Mouse (Mus musculus) frontal cortex, postnatal 10 days (tissue): Measurements from ENCODE around the gene Cdc42.

ENCODE experiments used
- DNase-seq, 2 experiments: peaks; one replicate each; pipeline ENCODE4 v3.0.0; 2022; ENCODE audit warnings: low spot score in 2 of 2, mixed read lengths in 1 of 2

Gene Cdc42

GRCm38 (mm10) chr4:137316027-137316770, 41.3 kb downstream of the Cdc42 start:
- DNase-seq = no peak

GRCm38 (mm10) chr4:137315061-137315460, 42.5 kb downstream of the Cdc42 start:
- DNase-seq = no peak

DNA sequence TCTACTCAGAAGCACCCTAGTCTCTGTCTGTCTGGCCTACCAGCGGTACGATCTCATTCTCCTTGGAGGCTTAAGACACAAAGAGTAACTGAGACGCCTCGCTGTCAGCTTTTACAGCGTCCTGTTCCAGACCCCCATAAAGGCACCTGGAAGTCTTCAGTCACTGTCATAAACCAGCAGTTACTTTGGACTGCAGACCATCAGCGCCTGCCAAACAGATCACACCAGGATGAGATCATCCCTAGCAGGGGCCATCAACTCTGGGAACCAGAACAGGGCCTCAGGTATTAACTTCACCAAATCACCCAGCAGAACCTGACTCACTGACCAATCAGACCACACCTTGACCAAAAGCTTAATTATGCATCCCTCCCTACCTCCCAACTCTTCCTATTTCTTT, 43.0 kb downstream of the Cdc42 start:
- no peak for DNase-seq

DNA sequence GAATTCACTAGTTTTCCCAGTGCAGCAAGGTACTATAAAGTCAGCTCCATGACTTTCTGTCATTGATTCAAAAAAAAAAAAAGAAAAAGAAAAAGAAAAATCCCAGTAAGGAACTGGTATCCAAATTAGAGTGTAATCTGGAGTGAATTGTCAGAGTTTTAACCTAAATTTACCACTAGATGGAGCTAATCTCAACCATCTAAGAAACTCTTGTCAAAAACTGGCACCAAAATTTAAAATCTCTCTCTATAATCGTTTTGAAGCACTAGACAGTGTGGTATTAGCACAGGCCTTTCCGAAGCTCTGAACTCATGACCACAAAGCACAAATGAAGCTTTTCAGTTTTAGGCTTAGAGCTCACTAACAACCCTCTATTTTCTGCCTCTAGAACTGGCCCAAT, 44.0 kb downstream of the Cdc42 start:
- DNase-seq = no peak

GRCm38 (mm10) chr4:137308377-137308776, 49.1 kb downstream of the Cdc42 start:
- DNase-seq = no peak

DNA sequence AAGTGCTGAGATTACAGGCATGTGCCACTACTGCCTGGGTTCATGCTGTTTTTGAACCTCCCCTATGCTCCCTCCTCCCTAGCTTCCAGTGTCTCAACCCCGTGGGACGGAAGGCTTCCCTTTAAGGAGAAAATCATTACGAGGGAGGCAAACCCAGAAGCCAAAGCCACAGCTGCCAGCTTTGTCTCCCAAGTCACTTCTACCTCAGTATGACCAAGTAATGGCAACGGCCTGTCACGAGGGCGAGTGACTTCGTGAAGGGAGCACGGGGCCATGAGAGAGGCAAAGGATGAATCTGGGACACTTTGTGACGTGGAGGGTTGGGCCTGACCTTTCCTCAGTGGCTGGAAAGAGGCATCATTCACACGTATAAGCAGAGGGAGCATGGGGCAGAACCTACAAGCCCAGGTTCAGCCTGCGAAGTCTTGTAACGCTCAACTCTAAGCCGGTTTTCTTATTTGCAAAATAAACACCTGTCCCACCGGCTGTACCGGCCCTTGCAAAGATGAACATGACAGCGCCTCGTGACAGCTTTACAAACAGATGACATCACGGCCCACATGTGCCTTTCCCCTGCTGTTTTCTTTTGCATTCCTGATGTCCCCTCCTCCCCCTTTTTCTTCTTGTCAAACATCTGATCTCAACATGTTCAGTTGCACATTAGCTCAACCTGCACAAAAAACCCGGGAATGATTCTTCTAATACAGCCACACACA, 50.4 kb downstream of the Cdc42 start:
- DNase-seq = no peak

DNA sequence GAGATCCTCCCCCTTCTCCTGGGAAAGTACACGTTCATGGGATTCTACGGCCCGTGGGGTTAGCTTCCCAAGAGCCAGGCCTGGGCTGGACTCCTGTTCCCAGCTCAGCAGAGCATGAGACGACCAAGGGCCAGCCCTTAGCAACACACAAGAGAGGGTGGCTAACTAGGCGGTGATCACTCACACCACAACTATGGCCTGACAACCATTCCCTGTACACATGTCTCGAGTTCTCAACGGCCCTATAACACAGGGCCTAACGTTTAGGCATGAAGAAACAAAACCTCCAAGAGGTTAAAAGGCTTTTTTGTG, 51.0 kb downstream of the Cdc42 start:
- no peak for DNase-seq

DNA sequence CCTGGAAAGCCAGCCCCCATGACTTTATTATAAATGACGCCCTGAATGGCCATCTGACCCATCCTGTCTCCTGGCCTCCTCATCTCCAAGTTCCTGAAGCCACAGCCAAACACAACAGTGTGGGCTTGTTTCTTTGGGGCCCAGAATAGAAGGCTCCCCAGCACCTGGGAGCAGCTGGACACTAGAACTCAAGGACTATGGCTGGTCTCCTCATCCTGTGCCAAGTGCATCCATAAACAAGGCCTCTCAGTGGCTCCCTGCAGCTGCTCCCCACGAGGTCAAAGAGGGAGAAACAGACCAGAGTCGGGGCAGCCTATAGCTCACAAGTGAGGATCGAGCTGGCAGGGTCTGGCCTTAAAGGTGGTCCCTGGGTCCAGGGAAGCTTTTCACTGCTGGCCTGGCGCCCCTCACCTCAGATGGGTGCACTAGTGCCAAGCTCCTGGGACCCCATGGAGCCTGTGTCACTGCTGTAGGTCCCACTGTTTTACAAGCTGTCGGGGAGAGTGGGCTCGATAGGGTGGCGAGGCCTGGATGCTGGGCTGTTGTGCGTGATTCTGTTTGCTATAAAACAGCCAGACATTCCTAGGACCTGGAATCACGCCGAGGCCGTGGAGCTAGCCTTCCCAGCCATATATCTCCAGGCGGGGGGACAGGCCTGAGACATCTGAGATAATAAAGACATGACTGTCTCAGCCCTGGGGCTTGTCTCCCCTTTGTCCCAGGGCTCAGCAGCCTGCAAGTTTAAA, 51.5 kb downstream of the Cdc42 start:
- DNase-seq = no peak

- DNase-seq = no peak
Measured at GRCm38 (mm10) chr4:137305066-137305465, 52.5 kb downstream of the Cdc42 start.

DNA sequence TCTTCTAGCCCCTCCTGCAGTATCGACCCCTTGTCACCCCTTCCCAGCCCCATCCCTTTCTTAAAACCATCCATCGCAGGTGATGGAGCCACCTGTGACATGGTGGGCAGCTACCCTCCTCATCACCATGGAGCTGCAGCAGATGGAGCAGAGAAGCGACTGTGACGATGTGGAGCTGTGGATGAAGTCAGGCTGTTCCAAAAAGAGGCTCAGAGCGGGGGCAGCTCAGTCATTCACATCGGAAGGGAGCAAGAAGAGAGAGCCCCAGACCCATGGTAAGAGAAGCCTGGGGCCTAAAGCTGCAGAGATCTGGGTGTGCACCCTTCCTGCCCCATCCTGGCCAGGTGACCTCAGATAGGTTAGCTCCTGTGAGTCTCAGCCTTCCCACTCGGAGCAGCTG, 53.4 kb downstream of the Cdc42 start:
- no peak for DNase-seq

DNA sequence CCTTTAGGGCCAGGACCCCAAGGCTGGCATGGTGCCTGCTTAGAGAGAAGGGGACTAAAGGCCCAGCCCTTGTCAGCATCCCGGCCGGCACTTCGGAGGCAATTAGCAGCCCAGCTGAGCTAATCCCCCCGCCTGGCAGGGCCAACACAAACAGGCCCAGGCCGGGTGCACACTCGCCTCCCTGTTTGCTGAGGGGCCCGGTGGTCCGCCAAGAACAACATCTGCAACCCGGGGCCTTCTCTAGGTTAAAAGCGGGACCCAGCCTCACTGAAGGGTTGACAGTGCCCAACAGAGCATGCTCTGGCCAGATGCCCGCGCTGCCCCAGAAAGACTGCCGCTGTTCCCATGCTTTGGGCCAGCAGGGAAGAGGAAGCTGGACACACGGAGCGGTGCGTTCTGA, 55.9 kb downstream of the Cdc42 start:
- peak in 1 of 2 experiments; percentile 57 for DNase-seq

DNA sequence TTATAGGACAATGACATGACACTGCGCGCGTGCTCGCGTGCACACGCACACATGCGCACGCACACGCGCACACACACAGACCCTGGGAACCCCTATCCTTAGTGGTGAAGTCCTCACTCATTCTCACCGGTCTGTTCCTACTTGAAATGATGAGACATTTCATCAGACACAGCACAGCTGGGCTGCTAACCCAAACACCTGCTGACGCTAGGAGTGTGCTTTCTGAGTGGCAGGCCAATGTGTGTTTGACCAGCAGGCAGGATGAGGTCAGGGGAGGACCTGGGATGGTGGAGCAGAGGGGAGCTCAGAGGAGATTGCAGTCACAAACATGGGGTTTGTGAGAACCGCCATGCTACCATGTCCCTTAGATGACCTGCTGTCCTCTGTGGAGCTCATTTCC, 57.3 kb downstream of the Cdc42 start:
- DNase-seq = no peak

DNA sequence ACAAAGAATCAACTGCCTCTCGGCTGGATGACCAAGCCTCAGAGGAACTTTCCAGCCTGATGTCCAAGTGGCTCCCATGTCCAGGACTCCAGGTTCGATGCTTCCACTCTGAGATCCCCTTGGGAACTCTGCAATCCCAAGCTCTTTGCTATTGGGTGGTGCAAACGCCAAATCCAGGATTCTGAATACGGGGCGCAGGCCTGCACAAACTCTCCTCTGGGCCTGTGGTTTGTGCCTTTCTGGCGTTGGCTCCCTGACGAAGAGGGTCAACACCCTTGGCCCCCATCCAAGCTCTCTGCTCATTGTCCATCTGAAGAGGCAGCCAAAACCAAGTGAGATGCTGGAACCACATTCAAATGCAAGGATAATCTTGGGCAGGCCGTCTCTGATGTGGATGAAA, 59.1 kb downstream of the Cdc42 start:
- DNase-seq = no peak

GRCm38 (mm10) chr4:137297611-137298010, 59.9 kb downstream of the Cdc42 start:
- no peak for DNase-seq

DNA sequence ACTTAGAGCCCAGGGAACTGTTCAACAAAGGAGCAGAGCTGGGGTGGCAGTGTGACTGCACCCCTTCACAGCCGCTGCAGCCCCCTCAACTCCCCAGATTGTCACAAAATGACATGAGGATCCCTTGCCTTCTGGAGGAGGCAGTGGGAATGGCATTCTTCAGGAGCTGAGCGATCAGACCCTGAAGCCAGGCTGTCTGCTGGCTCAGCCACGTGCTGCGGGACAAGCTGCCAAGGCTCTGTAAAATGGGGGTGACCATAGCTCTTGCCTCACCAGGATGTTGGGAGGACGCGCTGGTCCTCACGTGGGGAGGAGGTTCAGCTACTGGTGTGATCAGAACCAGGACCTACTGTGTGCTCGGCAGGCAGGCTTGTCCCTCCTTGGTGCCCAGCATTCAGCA, 62.6 kb downstream of the Cdc42 start:
- no peak for DNase-seq

DNA sequence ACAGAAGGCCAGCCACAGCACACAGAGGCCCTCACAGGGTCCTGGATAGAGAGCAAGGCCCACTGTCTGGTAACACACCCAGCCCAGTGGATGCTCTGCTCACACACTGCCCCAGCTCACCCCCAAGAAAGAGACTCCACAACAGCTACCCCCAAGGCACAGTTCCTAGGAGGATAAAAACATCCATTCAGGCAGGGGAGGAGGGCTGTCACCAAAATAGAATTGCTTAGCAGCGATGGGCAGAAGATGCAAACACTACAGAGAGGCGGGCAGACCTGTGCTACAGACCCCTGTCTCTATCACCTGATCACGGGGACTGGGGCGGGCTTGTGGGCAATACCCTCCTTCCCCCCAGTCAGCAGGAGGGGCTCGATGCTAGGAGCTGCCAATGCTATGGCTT, 63.0 kb downstream of the Cdc42 start:
- no peak for DNase-seq

DNA sequence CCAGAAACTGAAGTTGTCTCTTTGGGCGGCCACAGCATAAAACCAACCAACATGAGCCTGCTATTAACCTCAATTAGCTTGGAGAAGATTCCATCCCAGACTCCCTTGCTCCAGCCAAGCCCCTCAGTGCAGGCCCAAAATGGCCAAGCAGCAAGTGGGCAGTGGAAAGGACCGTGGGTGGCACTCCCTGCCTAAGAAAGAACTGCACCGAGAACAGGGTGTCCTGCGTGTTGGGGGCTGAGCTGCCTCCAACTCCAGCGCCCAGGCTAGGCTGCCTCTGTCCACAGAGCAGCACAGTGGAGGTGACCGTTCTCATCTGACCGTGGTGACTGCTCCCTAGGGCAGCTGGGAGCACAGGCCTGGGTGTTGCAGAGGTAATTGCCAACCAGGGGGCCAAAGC, 63.5 kb downstream of the Cdc42 start:
- DNase-seq = no peak

- no peak for DNase-seq
Measured at GRCm38 (mm10) chr4:137292625-137293024, 64.9 kb downstream of the Cdc42 start.

DNA sequence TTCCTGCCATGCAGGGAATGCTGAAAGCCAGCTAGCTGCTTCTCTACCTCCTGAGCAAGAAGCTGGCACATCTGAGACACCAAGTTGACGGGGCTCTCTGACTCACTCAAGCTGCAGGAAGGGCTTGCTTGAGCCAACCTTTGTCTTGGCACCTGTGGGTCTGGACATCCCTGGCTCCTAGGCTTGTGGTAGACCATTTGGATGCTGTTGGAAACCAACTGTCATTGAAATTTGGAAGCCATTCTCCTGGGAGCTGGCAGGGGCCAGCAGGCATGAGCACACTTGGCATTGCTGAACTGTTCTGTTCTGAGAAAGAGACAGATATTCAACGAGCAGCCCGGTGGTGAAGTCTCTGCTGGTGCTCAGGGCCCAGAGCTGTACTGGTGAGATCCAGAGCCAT, 67.3 kb downstream of the Cdc42 start:
- DNase-seq = no peak

GRCm38 (mm10) chr4:137289701-137290100, 67.8 kb downstream of the Cdc42 start:
- no peak for DNase-seq

DNA sequence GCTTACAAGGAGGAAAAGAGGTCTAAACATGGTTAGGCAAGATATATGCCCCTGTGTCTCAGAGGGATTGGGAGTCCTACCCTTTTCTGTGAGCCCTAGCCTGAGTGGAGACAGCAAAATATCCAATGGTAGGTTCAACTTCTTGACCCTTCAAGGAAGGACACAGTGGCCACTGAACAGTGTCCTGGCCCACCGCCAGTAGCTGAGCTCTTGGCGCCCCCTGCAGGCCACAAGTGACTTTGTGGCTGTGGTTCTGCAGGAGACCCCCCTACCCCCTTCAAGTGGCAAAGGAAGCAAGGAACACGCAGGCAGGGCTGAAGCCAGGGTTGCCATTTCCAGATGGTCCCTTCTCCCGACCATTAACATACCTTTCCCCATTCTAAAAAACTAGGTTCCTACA, 69.7 kb downstream of the Cdc42 start:
- DNase-seq = no peak

- DNase-seq = no peak
Measured at GRCm38 (mm10) chr4:137287206-137287605, 70.3 kb downstream of the Cdc42 start.

GRCm38 (mm10) chr4:137286662-137286953, 70.9 kb downstream of the Cdc42 start:
- no peak for DNase-seq
